Mouse (Mus musculus) adrenal gland, postnatal 14 days (tissue): ENCODE measurements around the gene Dbp. TPM values are rescaled to one million over a fixed set of nuclear protein-coding genes. Genes with fewer than 3 reads are reported as not detected.

Experiments
- total RNA-seq: library from RNA; stranded (reverse); gene quantifications from 2 replicates; pipeline ENCODE4 v1.2.3, GENCODE M21; 2021

The Dbp gene
- total RNA-seq, 1 experiment from 2014 or later, result 46.3 TPM

Other genes starting within 250 kb of the Dbp start
- gene Ftl1, start 245.2 kb upstream of the Dbp start, total RNA-seq, result 638 and 688 TPM in 2 replicates
- gene Bax, start 238.2 kb upstream of the Dbp start, total RNA-seq, result 54.4 and 60.0 TPM in 2 replicates
- gene Tulp2, start 223.2 kb upstream of the Dbp start, total RNA-seq, result 0.49 and 1.1 TPM in 2 replicates
- gene Gm45808, start 218.3 kb upstream of the Dbp start, total RNA-seq, result 24.6 and 31.2 TPM in 2 replicates
- gene Dhdh, start 216.3 kb upstream of the Dbp start, total RNA-seq, result 46.8 and 54.1 TPM in 2 replicates
- 199 and 204 TPM in 2 replicates for gene Nucb1, start 194.7 kb upstream of the Dbp start, total RNA-seq
- 37.3 and 55.7 TPM in 2 replicates for gene Ppp1r15a, start 178.8 kb upstream of the Dbp start, total RNA-seq
- gene Plekha4, start 178.8 kb upstream of the Dbp start, total RNA-seq, result 3.8 and 6.5 TPM in 2 replicates
- gene Hsd17b14, start 150.2 kb upstream of the Dbp start, total RNA-seq, result 0.67 and 1.2 TPM in 2 replicates
- gene Bcat2, start 134.9 kb upstream of the Dbp start, total RNA-seq, result 149 and 151 TPM in 2 replicates
- gene Fgf21, start 89.6 kb upstream of the Dbp start, total RNA-seq, result 0.37 TPM in 1 of 2 replicates, not detected in the other
- gene Fut1, start 87.8 kb upstream of the Dbp start, total RNA-seq, result 0.11 TPM in 1 of 2 replicates, not detected in the other
- 0.56 and 0.82 TPM in 2 replicates for gene Izumo1, start 83.3 kb upstream of the Dbp start, total RNA-seq
- 33.0 and 35.4 TPM in 2 replicates for gene Rasip1, start 77.6 kb upstream of the Dbp start, total RNA-seq
- 4.9 and 8.5 TPM in 2 replicates for gene Mamstr, start 65.1 kb upstream of the Dbp start, total RNA-seq
- 0.11 TPM in 1 of 2 replicates, not detected in the other for gene Fut2, start 38.7 kb upstream of the Dbp start, total RNA-seq
- gene Ntn5, start 21.1 kb upstream of the Dbp start, total RNA-seq, result 0.26 TPM in 1 of 2 replicates, not detected in the other
- 0.22 and 0.41 TPM in 2 replicates for gene Sec1, start 10.7 kb upstream of the Dbp start, total RNA-seq
- 10.5 and 16.9 TPM in 2 replicates for gene Car11, start 5.2 kb upstream of the Dbp start, total RNA-seq
- 927 and 1,052 TPM in 2 replicates for gene Rpl18, start 10.4 kb downstream of the Dbp start, total RNA-seq
- gene Sphk2, start 12.9 kb downstream of the Dbp start, total RNA-seq, result 32.3 and 34.4 TPM in 2 replicates
- 0.45 and 0.74 TPM in 2 replicates for gene Fam83e, start 16.1 kb downstream of the Dbp start, total RNA-seq
- not detected in 2 replicates for gene Spaca4, start 20.7 kb downstream of the Dbp start, total RNA-seq
- 7.5 and 9.9 TPM in 2 replicates for gene Lmtk3, start 78.7 kb downstream of the Dbp start, total RNA-seq
- gene Sult2b1, start 79.6 kb downstream of the Dbp start, total RNA-seq, result 0.52 and 1.0 TPM in 2 replicates
- gene Cyth2, start 109.5 kb downstream of the Dbp start, total RNA-seq, result 97.5 and 114 TPM in 2 replicates
- gene Kcnj14, start 119.7 kb downstream of the Dbp start, total RNA-seq, result 0.48 and 0.60 TPM in 2 replicates
- gene Grwd1, start 125.9 kb downstream of the Dbp start, total RNA-seq, result 28.0 and 29.9 TPM in 2 replicates
- 123 and 135 TPM in 2 replicates for gene Kdelr1, start 167.7 kb downstream of the Dbp start, total RNA-seq
- gene Grin2d, start 173.3 kb downstream of the Dbp start, total RNA-seq, result 0.93 and 1.2 TPM in 2 replicates
- gene Syngr4, start 191.6 kb downstream of the Dbp start, total RNA-seq, result 0.59 TPM in 1 of 2 replicates, not detected in the other
- gene Tmem143, start 191.9 kb downstream of the Dbp start, total RNA-seq, result 80.0 and 80.8 TPM in 2 replicates
- 212 TPM in 2 replicates for gene Emp3, start 216.3 kb downstream of the Dbp start, total RNA-seq
- gene Ccdc114, start 219.0 kb downstream of the Dbp start, total RNA-seq, result 9.7 and 11.0 TPM in 2 replicates